Mouse (Mus musculus): ENCODE data around the gene Shank1. TPM values are rescaled to one million over a fixed set of nuclear protein-coding genes. Genes with fewer than 3 reads are reported as not detected.

Gene Shank1
- polyA plus RNA-seq, 1 experiment from 2014 or later: 0.55 TPM

Other genes starting within 250 kb of the Shank1 start
- gene Klk1b21, start 207.9 kb upstream of the Shank1 start, polyA plus RNA-seq (2015; fragmentation: Nextera tagmentation; extraction: Ambion mirVana): not detected in 2 replicates
- gene Klk1b22, start 197.6 kb upstream of the Shank1 start, polyA plus RNA-seq (2015; fragmentation: Nextera tagmentation; extraction: Ambion mirVana): not detected in 2 replicates
- gene Klk1b16, start 173.5 kb upstream of the Shank1 start, polyA plus RNA-seq (2015; fragmentation: Nextera tagmentation; extraction: Ambion mirVana): not detected in 2 replicates
- gene Klk1b24, start 122.0 kb upstream of the Shank1 start, polyA plus RNA-seq (2015; fragmentation: Nextera tagmentation; extraction: Ambion mirVana): not detected in 2 replicates
- gene Klk1b3, start 112.1 kb upstream of the Shank1 start, polyA plus RNA-seq (2015; fragmentation: Nextera tagmentation; extraction: Ambion mirVana): not detected in 2 replicates
- gene Klk1b4, start 102.8 kb upstream of the Shank1 start, polyA plus RNA-seq (2015; fragmentation: Nextera tagmentation; extraction: Ambion mirVana): not detected in 2 replicates
- not detected in 2 replicates for gene Klk1b5, start 94.3 kb upstream of the Shank1 start, polyA plus RNA-seq (2015; fragmentation: Nextera tagmentation; extraction: Ambion mirVana)
- gene Klk1, start 84.9 kb upstream of the Shank1 start, polyA plus RNA-seq (2015; fragmentation: Nextera tagmentation; extraction: Ambion mirVana): 0.25 TPM in 1 of 2 replicates, not detected in the other
- gene Gm36864, start 74.1 kb upstream of the Shank1 start, polyA plus RNA-seq (2015; fragmentation: Nextera tagmentation; extraction: Ambion mirVana): not detected in 2 replicates
- gene 1700028J19Rik, start 63.6 kb upstream of the Shank1 start, polyA plus RNA-seq (2015; fragmentation: Nextera tagmentation; extraction: Ambion mirVana): 0.95 and 1.2 TPM in 2 replicates
- gene 2410002F23Rik, start 63.5 kb upstream of the Shank1 start, polyA plus RNA-seq (2015; fragmentation: Nextera tagmentation; extraction: Ambion mirVana): 73.1 and 78.4 TPM in 2 replicates
- not detected in 2 replicates for gene Acp4, start 52.9 kb upstream of the Shank1 start, polyA plus RNA-seq (2015; fragmentation: Nextera tagmentation; extraction: Ambion mirVana)
- not detected in 2 replicates for gene Gm15517, start 48.8 kb upstream of the Shank1 start, polyA plus RNA-seq (2015; fragmentation: Nextera tagmentation; extraction: Ambion mirVana)
- gene Clec11a, start 3.4 kb upstream of the Shank1 start, polyA plus RNA-seq (2015; fragmentation: Nextera tagmentation; extraction: Ambion mirVana): 1.4 and 1.8 TPM in 2 replicates
- 0.62 and 0.70 TPM in 2 replicates for gene Syt3, start 73.8 kb downstream of the Shank1 start, polyA plus RNA-seq (2015; fragmentation: Nextera tagmentation; extraction: Ambion mirVana)
- 0.32 and 0.41 TPM in 2 replicates for gene 1700008O03Rik, start 75.6 kb downstream of the Shank1 start, polyA plus RNA-seq (2015; fragmentation: Nextera tagmentation; extraction: Ambion mirVana)
- 1.2 and 1.3 TPM in 2 replicates for gene Lrrc4b, start 118.8 kb downstream of the Shank1 start, polyA plus RNA-seq (2015; fragmentation: Nextera tagmentation; extraction: Ambion mirVana)
- 0.62 and 1.2 TPM in 2 replicates for gene Aspdh, start 155.1 kb downstream of the Shank1 start, polyA plus RNA-seq (2015; fragmentation: Nextera tagmentation; extraction: Ambion mirVana)
- gene Josd2, start 157.7 kb downstream of the Shank1 start, polyA plus RNA-seq (2015; fragmentation: Nextera tagmentation; extraction: Ambion mirVana): 157 and 169 TPM in 2 replicates
- 87.9 and 88.7 TPM in 2 replicates for gene Emc10, start 186.3 kb downstream of the Shank1 start, polyA plus RNA-seq (2015; fragmentation: Nextera tagmentation; extraction: Ambion mirVana)
- gene Fam71e1, start 186.3 kb downstream of the Shank1 start, polyA plus RNA-seq (2015; fragmentation: Nextera tagmentation; extraction: Ambion mirVana): 6.8 and 7.6 TPM in 2 replicates
- gene Mybpc2, start 214.4 kb downstream of the Shank1 start, polyA plus RNA-seq (2015; fragmentation: Nextera tagmentation; extraction: Ambion mirVana): 4.5 and 4.6 TPM in 2 replicates
- gene Spib, start 221.8 kb downstream of the Shank1 start, polyA plus RNA-seq (2015; fragmentation: Nextera tagmentation; extraction: Ambion mirVana): 4.0 and 5.9 TPM in 2 replicates
- 61.1 and 70.5 TPM in 2 replicates for gene Pold1, start 238.6 kb downstream of the Shank1 start, polyA plus RNA-seq (2015; fragmentation: Nextera tagmentation; extraction: Ambion mirVana)
- 64.3 and 73.5 TPM in 2 replicates for gene Nr1h2, start 243.7 kb downstream of the Shank1 start, polyA plus RNA-seq (2015; fragmentation: Nextera tagmentation; extraction: Ambion mirVana)